Mouse (Mus musculus) small intestine, adult 2 months (tissue): Measurements from ENCODE around the gene Ptgr1.

Experiments used
- CTCF ChIP-seq: fragments of 200-500 bp; IDR thresholded peaks from 2 replicates; pipeline ENCODE4 v1.5.1; 2012; ENCODE audit warnings: low read depth, mild to moderate bottlenecking, control low read depth, inconsistent platforms, low read length, moderate library complexity, mixed read lengths; ENCODE audit not compliant: insufficient replicate concordance, insufficient read length; ENCODE audit errors: extremely low read depth
- POLR2A ChIP-seq: fragments of 200-500 bp; IDR thresholded peaks from 2 replicates; pipeline ENCODE4 v1.6.1; 2012; ENCODE audit warnings: low read depth, mild to moderate bottlenecking, control low read depth, inconsistent platforms, low read length, moderate library complexity

DNA sequence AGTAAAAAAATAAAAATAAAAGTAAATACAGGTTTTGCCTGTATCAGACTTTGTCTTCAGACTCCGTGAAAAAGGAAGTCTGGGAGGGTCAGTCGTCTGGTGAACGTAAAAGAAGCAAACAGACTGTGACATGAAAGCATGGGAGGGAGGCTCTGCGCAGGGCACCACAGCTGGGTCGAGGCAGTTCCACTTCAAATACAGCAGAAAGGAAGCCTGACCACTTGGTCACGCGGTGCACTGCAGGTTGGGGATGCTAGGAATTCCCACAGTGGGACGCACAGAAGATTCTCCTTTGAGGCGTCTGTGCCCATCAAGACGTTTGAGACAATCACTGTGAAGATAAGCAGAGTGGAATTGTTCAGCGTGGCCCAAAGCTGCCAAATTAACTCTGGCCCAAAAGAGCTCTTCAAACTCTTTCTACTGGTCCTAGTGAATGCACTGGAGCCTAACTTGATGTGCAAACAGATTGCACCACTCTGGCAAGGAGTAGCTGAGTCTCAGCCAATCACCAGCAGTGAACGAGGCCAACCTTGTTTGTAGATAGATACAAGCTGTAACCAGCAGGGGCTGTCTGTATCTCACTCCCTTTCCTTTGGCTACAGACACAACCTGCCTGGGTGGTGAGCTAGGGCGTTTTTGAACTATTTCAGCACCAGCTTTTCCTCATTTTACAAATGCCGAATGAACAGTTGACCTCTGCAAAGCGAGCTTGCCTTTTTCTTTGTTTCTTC, 52.0 kb downstream of the Ptgr1 start:
- no peak for TF ChIP-seq POLR2A
- no peak for TF ChIP-seq CTCF
